Mouse (Mus musculus) 3134 (cell line): ENCODE results near the gene Foxn3.
A peak's percentile ranks its signal among the peaks of the same experiment; 100 is the strongest.

ENCODE experiments used
- DNase-seq: peaks from one replicate; pipeline ENCODE4 v3.0.0-alpha.2; 2011; ENCODE audit warnings: low spot score; ENCODE audit not compliant: insufficient read length; ENCODE audit errors: extremely low read depth

Gene Foxn3

DNA sequence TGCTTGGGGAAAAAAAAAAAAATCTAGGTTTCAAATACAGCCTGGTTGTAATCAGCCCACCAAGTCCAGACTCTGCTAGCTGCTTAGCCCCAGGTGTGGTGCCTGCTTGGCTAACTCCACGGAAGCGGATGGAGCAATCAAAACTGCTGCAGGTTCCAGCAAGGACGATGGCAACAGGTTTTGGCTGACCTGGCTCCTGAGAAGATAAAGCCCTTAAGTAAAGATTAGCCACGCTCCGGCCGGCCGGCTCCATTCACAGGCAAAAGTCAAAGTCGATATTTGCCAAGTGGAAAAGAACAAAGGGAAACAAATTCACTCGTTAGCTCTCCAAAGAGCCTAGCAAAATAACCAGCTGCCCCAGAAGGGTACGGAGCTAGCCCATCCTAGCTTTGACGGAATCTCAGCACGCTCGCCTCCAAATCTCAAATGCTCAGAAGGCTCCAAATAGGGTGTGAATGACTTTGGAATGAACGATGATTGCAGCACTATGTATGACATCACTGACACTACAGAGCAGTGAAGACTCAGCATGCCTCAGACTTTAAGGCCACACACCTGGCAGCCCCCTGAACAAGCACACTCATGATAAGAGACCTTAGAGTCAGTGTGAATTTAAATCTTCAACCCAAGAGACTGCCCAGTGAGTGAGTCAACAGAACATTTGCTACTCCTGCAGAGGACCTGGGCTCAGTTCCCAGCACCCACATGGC lies 137.0 kb downstream of the Foxn3 start:
- DNase-seq: no peak

DNA sequence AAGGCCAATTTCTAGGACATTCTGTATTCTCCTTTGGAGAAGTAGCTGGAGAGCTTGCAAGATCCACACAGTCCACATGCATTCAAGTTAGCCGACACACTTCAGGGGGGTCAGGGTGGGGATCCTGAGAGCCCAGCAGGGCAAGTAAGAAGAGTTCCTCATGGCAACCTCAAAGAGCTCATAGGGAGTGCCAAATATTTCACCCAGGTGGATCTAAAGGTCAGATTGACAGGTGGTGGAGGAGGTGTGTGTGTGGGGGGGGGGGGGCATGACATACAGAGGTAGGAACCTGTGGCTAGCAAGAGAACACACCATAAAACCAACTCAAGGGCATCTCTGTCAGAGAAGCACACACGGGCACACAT lies 144.0 kb downstream of the Foxn3 start:
- no peak for DNase-seq

DNA sequence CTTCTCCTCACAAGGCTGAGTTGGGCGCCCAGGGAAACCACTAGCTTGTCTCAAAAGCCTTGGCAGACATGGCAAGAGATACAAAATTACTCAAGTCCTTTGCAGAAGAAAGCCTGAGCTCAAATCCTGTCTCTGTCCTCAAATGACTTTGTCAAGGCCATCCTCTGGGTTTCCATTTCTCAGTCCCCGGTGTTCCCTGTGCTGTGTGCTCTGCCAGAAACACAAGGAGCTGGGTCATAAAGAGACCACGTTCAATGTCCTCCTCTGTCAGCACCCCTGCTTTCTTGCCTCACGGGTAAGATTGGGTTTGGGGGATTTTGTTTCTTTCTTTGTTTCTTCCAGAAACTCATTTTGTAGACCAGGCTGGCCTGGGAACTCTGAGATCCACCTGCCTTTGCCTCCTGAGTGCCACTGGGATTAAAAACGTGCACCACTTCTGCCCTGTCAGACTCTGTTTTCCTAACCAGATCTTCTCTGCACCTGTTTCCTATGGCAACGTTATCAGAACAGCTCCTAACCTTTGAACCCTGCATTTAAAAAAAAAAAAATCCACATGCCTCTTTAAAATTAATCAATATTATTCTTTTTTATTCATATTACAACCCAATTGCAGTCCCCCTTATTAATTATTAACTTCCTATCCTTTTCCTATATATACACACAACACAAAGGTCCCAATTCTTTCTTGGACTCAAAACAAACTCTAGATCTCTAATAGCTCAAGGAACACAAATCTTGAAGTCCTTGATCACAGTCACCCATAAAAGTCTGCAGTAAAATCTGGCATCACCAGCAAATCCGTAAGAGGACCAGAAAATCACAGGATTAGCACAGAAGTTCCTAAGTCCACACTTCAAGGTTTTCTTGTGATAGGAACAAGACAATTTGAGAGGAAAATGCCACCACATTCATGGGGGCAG lies 144.6 kb downstream of the Foxn3 start:
- no peak for DNase-seq

DNA sequence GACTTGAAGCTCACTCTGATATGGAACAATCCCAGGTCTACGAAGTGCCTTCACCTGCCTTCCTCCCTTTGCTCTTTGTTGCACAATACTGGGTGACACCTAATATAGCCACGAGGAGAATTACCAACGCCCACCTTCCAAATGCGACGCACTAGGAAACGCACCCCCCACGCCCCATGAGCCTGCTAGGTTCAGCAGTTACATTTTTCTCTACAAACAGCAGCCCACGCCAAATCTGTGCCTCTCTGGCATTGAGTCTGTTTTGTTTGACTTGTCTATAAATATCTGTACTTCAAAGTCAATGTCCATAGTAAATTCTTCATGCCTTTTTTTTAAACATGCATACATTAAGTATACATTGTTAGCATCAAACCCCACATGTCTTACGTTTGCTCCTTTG lies 145.5 kb downstream of the Foxn3 start:
- no peak for DNase-seq

DNA sequence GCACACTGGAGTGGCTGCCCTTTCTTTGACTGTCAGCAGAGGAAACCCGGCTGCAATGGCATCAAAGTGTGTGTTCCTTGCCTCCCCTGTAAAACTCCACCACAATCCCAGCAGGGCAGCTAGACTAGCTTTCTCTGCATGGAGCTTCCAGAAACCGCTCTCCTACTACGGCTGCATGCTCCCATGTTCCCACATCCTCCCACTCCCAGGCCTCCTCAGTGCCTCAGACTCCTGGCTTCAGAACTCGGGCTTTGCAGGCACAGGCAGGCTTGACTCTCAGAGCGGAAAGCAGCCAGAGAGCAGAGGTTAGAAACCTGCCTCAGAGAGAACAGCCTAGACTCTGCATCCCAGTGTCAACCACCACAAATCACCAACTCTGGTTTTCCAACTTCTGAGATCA lies 147.8 kb downstream of the Foxn3 start:
- no peak for DNase-seq

DNA sequence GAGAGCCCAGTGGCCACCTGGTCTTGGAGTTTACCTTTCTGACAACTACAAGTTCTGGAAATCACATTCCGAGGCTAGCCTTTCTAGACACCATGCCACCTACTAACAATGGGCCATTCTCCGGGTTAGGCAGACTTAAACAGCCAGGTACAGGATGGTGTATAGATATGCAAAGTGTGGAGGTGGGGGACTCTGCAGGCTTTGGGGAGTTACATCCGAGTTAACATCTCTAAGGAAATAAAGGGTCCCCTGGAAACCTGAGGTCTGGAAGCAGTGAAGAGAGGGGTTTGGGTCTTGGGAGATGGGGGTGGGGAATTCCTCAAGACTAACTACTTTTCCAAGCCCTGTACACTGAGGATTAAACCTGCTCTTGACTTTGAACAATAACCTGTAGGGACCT lies 150.9 kb downstream of the Foxn3 start:
- no peak for DNase-seq

DNA sequence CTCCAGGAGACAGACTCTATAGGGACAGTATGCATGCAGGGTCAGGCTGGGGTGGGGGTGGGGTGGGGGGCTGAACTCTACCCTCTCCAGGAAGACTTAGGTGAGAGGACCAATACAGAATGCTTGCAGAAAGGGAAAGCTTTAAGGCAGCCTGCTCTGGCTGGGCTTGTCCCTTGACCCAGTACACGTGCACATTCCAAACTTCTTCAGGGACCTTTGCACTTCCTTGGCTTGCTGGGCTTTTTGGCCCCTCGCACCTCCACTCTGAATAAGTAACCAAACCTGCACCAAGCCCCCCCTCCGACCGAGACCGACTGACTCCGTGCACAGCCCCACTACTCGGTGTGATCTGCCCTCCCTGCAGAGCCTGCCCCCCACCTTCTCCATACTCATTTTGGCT lies 151.3 kb downstream of the Foxn3 start:
- no peak for DNase-seq

DNA sequence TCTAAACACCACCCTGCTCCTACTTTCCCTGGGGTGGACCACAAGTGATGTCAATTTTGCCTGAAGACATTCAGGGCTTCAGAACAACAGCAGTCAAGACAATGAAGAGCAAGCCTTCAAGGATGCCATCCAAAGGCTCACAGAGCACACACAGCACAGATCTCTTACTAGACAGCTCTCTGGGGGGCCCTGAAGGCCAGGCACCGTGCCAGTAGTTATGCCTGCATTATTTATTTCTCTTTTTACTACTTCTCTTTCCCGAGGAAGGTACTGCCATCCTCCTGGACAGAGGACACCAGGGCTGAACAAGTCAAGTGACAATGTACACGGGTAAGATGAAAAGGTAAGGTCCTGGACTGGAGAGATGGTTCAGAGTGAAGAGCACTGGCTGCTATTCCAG lies 154.7 kb downstream of the Foxn3 start:
- DNase-seq: no peak

DNA sequence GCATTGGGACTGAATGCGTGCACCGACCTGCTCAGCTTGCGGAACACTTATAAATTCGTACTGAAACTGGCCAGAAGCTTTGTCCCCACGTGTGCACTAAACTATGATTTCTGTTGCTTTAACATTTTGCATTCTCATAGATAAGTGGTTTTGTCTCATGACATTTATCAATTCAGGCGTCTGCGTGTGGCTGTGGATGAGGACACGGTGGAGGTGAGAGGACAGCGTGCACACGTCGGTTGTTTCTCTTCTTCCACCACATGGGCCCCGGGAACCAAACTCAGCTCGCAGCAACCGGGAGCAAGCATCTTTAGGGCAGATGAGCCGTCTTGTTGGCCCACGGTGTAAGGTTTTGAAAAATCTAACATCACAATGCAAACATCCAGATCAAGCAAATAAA lies 155.3 kb downstream of the Foxn3 start:
- no peak for DNase-seq

DNA sequence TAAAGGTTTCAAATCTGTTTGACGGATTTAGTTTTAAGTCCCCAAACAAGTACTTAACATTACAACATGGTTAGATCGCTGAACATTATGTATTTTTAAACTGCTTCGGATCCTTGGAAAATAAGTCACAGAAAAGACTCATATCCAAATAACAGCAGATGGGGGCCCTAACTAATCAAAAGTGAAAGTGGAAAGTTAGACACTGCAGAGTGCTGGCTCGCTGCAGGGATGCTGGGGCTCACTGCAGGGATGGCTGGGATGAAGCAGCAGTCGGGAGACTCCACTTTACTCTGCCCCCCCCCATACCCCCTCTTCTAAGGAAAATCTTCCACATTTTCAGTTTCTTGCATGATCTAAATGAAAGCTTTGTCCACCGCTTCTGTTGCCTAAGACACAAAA lies 156.1 kb downstream of the Foxn3 start:
- peak; percentile 16 for DNase-seq

DNA sequence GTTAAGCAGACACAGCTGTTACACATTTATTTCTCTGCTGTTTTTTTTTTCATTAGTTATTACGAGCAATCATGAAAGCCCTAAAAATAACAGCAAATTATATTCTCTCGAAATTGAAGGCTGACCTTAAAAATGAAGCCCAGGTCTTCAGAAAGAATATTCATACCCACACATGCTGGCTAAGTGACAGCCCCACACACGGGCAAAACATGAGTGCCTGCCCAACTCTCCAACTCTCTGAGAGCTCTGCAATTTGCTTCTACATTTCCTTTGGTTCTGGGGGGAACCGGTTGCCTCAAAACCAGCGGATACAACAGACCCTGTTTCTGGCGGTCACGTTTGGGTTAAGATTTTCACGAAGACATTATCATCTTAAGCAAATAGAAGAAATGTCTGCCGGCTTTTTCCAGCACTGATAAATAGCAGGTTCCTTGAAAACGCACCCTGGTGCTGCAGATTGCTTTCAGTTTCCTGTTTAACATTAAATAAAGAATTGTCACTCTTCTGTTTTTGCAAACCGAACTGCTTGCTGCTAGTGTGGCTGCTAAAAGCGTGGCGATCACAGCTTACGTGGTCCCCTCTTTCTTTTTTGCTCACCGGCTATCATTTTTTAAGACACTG lies 156.6 kb downstream of the Foxn3 start:
- DNase-seq: no peak

DNA sequence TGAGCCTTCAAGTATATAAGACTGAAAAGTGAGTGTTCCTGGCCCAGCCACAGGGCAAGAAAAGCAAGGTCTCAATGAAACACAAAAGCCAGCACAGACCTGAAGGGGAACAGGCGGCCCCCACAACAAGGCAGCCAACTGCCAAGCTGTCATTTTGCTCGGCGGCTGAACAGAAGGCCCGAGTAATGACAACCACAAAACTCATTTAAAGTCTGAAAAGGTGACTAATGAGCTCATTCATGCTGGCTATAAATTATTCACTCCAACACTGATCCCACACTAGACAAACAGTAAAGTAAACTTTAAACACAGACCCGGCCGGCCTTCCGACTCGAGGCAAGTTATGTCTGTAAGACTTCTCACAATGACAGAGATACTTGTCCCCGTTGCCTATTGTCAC lies 157.1 kb downstream of the Foxn3 start:
- no peak for DNase-seq

DNA sequence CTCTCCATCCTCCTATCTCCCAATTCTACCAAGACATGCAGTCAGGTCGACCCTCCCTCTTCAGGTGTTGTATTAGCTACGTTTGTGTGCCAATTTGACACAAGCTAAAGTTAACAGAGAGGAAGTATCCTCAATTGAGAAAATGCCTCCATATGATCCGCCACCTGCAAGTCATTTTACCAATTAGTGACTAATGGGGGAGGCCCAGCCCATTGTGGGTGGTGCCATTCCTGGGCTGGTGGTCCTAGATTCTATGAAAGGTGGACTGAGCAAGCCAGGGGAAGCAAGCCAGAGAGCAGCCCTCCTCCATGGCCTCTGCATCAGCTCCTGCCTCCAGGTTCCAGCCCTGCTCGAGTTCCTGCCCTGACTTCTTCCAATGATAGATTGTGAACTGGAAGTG lies 158.0 kb downstream of the Foxn3 start:
- DNase-seq: no peak

DNA sequence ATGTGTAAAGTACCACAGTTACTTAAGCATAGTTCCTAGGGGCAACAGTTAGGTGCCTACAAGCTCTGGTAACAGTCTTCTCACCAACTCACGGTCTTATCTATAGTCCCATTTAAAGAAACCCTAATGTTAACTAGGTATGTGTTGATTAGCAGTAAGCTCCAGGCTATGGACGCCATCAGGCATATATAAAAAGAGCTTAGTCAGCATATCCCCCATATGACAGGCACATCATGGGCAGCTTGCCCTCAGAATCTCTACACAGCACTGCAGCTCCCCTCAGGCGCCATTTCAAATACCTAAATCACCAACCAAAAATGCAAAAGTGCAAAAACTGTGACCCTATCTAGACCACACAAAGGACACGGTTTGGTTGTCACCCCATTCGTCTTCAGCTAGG lies 160.4 kb downstream of the Foxn3 start:
- no peak for DNase-seq

DNA sequence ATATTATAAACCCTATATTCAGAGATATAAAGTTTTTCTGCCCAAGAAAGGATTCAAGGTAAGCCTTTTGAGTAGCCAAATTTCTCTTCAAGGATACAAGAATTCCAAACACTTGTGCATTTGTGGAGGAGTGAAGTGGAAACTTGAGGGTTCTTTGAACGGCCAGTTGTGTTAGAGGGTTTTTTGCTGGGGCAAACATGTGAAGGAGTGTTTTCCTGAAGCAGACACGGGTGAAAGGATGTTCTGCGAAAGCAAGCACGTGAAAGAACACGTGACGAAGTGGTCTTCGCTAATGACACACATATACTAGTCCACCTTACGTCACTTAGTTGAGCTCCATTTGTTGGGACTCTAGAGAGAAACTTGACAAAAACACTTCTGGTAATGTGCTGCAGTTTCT lies 162.5 kb downstream of the Foxn3 start:
- DNase-seq: no peak

DNA sequence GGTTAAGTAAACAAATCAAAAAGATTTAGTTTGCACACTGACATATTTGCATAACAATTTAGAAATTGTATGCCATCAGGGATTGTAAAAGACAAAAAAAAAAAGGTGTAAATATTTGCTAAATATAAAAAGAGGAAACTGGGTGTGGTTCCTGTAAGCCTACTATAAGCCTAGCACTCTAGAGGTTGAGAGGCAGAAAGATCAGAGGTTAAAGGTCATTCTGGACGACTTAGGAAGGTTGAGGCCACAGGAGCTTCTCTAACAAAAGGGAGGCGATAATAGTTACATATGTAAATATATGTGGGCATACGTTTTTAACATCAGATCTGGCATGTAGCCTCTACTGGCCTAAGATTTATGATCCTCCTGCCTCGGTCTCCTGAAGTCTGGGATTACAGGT lies 163.8 kb downstream of the Foxn3 start:
- no peak for DNase-seq

DNA sequence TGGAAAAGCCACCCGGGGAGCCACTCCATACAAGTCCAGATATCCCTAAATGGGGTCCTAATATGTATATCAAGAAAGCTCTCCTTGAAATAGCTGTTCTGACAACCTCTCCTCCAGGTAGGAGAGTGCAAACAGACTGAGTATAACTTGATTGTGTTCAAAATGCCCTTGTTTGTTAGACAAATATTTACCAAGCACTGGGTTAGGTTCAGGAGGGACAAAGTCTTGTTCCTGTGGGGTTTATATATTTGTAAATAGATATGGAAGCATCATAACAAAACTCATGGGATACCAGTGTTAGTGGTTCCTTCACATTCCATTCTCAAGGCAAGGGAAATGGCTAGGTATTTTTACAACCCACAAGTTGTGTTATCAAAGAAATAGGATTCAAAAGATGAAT lies 166.9 kb downstream of the Foxn3 start:
- DNase-seq: no peak

DNA sequence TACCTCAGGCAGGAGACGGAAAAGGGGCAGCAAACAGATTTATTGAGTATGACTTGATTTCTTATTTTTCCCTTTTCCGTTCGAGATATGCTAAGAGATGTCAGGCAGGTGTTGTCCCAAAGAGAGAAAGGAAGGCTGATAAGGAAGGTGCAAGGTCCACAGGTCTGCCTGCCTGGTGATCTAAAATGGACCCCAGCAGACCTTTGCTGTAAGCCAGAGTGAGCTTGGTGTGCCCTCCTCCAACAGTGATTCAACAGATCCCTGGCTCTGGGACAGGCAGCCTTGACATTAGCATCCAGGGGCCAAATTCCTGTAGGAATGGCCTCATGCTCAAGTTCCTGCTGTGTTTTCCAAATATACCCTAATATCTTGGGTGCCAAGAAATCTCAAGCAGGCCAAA lies 168.3 kb downstream of the Foxn3 start:
- no peak for DNase-seq

DNA sequence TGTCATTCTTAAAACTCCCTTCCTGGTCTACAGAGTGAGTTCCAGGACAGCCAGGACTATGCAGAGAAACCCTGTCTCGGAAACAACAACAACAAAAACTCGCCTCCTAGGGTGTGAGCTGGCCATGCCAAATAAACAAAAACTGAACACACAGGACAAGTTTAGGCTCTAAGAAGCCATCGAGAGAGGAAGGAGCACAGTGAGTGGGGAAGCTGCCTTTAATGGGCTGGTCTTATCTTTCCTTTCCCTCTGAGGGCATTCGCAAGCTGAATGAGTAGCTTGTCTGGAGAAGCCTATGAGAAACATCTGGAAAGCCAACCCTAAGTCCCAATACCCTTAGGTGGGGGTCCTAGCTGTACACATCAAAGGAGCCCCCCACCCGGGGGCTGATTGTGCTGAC lies 168.7 kb downstream of the Foxn3 start:
- DNase-seq: no peak

DNA sequence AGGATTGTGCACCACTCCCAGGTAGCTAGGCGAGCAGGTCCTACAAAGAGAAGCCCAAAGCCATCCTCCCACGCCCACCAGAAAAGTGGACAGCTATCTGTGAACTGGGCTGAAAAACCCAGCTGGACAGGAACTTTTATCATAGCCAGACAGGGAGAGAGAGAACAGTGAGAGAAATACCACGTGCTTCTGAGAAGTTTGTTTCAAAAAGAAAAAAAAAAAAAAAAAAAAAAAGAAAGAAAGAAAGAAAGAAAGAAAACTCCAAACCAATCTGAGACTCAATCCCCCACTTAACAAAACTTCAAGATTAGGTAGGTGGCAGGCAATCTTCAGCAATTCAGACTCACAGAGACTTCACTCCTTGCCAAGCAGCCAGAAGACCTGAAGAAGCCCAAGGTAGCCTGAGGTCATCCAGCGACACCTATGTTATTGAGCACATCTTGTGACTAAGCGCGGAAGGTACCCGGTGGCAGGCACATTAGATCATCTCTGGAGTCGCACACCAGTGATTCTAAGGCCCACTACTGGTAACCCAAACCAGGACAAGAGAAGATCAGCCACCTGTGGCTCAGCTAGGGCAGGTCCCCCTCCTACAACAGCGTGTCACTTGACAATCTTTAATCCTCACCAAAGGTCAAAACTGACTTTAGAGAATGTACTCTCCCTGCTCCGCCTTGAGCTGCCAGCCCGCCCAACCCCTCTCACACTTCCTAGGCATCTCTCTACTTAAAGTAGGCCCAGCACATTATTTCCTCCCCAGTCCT lies 169.3 kb downstream of the Foxn3 start:
- DNase-seq: no peak
